Mouse (Mus musculus): Measurements from ENCODE around the gene Arhgdib.

Arhgdib gene

DNA sequence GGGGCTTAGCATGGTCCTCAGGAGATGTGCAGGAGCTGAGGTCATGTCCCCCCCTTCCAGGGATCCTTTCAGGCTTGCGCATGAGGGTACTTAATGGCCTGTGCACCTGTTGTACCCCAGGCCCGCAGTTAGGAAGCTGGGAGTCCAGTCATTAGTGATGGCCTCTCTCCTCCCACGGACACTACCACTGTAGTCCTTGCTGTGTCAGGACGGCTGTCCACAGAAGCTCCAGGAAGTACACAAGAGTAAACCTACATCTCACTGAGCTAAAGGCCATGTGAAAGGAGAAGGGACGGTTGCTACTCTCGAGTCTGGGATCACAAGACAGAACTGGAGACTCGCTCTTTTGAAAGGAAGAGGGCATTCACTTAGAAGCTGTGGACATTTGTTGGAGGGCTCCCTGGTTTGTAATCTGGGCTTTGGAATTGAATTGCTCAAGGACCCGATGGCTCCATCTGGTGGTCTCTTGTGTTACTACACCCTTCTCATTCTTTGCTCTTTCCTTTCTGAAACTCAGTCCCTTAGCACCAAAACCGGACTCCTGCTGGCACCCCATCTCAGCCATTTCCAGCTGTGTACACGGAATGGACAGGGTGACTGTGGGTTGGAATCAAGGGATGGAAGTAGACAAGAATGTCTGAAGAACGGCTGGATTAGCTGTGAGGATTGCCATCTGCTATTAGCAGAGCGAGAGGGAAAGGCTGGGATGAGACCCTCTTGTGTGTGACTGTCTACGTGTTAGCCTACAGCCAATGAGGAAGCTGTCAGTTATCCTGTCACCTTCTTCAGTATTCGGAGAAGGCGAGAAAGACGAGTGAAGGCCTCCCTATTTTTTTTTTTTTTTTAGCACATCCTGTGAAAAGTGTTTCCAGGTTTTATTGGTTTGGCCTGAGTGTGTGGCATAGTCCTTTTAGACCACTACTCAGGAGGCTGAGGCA lies 21.1 kb downstream of the Arhgdib start:
- DNase-seq (ENCODE audit: low read depth, low spot score) = peak; percentile 66

DNA sequence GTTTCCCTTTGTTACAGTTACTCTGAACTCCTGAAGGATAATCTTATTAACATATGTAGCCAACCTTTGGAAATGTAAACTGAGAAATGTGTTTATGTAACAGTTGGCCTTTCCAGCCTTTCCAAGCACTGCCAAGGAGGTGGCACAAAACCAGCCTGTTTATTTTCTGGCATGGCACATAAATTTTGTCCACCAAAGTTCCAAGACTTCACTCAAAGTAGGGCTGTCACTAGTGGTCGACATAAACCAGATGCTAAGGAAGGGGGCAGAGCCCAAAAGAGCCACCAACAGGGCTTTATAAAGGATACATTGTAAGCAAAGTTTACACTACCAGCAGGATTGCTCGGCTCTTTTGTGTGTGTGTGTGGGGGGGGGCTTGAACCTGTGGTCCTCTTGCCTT lies 23.8 kb downstream of the Arhgdib start:
- no peak for DNase-seq (ENCODE audit: low read depth, low spot score)

DNA sequence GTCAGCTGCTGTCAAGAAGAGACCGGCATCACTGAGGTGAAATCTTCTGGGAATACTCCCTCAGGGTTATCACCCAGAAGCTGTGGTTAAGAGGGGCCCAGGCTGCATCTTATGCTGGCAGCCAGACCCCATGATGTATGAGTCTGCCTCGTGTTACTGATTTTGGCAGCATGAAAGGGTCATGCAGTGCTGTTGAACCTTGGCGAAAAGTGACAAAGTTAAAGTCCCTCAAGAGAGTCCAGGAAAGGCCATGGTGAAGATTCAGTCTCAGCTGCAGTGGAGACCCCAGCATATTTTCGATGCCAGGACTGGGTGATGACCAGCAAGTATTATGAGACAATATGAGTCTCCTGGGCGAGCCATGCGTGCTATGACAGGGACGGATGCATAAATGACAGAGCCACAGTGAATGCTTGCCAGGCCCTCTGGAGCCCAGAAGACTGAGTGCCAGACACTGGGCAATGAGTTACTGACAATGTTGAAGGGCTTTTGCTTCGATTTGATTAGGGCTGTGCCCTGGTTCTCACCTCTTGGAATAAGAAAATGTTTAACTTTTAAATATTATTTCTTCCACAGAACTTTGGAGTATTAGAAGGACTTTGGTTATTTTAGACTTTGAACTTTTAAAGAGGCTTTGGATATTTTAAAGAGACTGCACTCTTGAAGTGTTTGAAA lies 25.8 kb downstream of the Arhgdib start:
- no peak for DNase-seq (ENCODE audit: low read depth, low spot score)

DNA sequence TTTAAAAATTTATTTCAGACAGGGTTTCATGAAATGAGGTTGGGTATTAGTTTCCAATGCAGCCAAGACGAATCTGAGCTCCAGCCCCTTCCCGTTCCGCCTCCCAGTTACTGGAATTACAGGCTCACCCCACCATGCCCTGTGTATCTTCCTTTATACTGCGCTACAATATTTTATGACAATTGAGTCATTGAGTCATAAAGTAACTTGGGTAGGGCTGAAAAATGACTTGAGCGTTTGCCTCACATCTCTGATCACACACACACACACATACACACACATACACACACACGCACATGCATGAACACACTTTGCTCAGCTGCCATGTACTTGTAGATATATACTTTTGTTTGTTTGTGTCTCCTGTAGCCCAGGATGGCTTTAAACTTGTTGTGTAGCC lies 27.5 kb downstream of the Arhgdib start:
- DNase-seq (ENCODE audit: low read depth, low spot score) = no peak

DNA sequence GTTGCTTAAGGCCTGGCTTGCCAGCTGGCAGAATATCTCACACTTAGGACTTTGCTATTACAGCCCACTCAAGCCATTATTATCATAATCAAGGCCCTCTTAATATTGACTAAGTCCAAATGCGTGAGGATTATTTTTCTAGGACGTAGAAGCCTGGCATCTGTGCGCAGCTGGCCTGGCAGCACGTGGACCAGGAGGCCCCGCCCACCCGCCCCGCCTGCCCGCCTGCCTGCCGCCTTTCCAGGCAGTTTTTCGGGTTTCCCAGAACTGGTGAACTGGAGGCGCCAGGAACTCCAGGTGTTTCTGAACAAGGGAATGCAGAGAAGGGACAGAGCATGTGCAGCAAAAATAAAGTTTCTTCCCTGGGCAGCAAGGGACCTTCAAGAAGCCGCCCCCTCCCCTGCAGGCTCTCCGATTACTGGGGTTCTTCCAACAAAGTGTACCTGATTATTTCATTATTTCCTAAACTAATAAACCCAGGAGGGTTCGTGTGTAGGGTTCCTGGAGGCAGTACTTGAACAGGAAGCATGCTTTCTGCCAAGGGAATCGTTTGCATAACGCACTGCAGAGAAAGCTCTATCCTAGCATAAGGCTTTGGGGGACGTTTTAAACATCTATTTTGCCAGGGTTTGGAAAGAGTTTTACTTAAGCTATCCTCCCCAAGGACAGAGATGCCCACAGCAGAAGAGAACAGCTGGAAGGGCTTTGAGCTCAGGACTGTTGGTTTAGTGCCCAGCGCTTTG lies 28.1 kb downstream of the Arhgdib start:
- DNase-seq (ENCODE audit: low read depth, low spot score) = no peak

DNA sequence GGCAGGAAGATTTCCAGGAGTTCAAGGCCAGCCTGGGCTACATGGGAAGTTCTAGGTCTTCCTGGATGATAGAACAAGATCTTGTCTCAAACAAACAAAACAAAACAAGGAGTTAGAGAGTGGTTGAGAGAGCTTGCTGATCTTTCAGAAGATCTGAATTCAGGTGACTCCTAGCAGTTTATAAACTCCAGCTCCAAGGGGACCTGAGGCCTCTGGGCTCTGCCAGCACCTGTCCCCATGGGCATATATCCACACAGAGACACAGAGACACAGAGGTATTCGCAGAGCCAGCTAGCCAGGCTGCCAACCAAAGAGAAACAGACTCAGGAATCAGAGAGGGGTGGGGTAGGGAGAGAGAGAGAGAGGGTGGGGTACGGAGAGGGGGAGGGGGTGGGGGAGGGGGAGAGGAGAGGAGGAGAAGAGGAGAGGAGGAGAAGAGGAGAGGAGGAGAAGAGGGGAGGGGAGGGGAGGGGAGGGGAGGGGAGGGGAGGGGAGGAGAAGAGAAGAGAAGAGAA lies 28.9 kb downstream of the Arhgdib start:
- DNase-seq (ENCODE audit: low read depth, low spot score) = no peak

DNA sequence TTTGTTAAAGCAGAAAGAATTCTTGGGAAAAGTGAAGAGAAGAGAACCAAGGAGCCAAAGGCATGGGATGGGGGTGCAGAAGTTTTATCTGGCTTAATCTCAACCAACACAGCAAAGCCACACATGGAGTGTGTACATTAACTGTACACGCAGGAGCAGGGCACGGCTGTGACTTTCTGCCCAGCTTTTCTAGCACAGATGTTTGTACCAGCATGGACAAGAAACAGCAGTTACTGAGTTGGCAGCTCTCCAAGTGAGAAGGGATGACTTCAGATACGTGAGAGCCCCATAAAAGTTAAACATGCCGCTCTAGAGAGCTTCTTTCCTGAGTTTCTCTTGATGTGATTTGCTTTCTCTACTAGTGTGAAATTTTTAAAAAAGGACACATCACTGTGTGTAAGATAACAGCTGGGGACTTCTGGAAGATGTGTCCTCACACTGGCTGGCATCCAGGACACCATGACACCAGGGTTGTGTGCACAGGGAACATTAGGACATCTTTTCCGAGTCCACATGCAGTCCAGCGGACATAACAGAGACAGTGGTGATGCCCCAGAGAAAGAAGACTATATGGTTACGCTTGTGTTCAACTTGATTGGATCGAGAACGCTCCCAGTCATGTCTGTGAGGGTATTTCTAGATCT lies 31.3 kb downstream of the Arhgdib start:
- DNase-seq (ENCODE audit: low read depth, low spot score) = no peak

DNA sequence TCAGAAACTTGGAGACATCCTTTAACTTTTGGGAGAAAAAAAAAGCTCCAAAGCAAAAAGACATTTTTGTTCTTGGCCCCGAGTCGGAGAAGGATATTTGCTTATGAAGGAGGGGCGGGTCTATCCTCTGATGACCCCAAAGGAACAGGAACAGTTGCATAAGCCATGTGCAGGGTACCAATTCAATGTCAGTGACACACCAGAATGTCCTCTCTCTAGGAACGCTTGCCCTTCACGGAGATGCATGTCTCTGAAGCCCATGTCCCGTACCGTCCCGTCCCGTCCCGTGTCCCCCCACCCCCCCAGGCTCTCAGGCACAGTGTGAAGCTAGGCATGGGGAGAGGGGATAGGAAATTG lies 34.8 kb downstream of the Arhgdib start:
- DNase-seq (ENCODE audit: low read depth, low spot score) = peak; percentile 62

DNA sequence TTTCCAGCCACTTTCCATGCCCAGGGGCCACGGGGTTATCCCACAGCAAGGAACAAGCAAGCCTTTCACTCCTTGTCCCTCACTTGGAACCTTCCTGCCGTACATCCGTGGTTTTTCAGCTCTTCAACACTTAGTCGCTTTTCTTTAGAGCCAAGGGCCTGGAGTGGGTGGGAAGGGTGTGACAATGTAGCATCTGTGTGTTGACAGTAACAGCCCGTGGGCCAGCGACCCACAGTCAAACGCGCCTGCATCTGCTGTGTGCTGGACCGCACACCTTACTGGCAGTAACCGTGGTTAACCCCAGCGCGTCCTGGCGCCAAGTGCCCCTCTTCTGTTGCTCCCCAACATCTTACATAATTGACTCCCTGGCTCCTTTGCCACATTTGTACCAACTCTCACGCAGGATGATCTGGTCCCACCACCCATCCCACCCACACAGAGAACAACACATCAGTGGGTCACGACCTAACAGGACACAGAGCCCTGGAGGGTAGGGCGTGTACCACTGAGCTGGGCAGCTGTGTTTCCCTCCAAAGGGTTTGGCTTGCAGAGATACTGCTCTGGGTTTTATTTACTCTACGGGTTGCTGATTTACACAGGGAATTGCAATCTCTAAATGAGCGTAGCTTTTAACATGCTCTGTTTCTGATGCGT lies 35.3 kb downstream of the Arhgdib start:
- DNase-seq (ENCODE audit: low read depth, low spot score) = no peak

DNA sequence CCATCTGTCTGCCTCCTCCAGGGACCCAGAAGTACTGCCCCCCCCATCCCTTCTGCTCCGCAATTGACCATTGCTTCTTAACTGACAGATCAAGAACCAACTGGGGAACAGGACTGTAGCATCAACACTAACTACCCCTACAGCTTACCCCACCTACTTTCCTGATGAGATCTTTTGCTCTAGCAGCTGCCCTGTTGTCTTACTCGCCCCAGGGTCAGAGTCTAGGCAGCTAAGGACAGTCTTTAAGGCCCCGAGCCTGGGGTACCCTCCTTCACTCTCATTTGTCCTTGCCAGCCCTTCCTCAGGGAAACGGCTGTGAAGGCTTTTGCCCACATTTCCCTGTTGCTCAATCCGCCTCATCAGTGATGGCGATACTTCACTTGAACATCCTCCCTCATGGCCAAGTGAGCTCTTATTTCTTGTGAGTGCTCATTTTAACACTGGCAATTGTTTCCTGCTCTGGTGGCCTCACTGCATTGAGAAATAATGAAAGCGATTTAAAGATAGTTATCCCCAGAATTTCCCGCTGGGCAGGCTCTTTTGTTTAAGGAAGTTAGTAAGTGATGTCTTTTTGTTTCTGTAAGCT lies 37.7 kb downstream of the Arhgdib start:
- DNase-seq (ENCODE audit: low read depth, low spot score) = no peak

DNA sequence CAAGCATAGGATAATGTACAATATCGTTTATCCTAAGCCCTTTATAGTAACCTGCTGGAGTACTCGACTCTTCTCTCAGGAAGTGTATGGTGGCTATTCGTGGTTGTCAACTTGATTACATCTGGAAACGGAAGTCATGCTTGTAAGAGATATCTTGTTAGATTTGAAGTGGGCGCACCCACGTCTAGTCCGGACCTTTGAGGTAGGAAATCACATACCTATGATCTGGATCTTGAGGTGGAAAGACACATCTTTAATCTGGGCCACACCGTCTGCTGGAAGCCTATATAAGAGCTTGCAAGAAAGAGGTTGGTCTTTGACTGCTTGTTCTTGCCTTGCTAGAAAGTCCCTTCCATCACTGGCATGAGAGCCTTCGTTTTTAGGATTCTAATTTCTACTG lies 39.2 kb downstream of the Arhgdib start:
- DNase-seq (ENCODE audit: low read depth, low spot score) = no peak

DNA sequence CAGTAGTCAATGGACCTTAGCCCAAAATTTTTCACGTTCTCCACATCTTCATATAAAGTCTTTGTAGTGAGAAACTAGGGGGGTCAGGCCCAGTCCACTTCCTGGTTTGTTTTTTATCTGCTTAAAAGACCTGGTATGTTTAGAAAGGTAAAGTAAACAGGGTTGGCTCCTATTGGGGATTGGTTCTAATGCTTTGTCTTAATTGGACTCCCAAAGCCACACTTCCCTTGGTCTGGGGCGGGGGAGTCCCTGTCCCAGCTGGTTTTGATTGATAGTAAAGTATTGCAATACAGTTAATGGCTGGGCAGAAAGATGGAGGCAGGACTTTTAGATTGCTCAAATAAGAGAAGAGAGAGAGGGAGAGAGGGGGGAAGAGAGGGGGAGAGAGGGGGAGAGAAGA lies 40.7 kb downstream of the Arhgdib start:
- DNase-seq (ENCODE audit: low read depth, low spot score) = no peak

DNA sequence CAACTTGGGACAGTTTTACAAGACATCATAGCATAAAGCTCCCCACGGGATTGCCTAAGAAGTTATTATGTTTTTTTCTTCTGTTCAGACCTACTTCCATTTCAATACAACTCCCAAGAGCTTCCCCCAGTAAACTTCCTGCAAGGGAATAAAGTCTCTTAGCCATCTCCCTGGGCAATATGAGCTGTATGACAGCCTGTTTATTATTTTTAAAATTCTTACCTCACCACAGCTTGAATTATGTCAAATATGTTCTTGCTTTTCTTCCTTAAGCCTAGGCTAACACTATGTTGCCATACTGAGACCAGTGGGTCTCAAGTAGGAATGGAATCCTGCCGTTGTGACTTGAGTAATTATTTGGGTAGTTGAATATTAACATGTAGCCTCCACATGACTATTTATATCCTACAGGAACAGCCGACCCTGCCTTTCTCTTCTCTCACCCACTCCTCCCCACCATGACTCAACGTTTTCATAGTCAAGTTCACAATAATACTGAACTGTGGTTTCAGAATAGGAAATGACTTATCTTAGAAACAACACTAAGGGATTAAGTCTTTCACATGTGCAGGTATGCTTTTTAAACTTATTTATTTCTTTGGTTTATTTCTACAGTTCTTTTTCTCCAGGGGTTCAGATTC lies 41.2 kb downstream of the Arhgdib start:
- DNase-seq (ENCODE audit: low read depth, low spot score) = no peak

DNA sequence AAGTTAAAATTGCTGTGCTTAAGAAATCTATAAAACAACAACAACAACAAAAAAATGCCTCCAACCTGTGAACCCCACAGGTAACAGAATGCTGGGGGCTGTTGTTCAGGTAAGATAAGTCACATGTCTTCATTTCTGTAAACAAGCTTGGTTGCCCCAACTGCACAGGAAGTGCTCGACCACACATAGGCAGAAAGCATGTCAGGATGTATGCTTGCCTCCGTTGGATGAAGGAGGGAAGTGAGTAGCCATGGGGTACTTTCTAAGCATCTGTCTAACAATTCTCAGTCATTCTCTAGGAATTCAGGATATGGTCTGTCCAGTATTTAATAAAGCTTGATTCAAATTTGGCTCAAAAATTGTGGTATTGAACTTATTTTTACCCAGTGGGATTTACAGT lies 42.7 kb downstream of the Arhgdib start:
- DNase-seq (ENCODE audit: low read depth, low spot score) = no peak

DNA sequence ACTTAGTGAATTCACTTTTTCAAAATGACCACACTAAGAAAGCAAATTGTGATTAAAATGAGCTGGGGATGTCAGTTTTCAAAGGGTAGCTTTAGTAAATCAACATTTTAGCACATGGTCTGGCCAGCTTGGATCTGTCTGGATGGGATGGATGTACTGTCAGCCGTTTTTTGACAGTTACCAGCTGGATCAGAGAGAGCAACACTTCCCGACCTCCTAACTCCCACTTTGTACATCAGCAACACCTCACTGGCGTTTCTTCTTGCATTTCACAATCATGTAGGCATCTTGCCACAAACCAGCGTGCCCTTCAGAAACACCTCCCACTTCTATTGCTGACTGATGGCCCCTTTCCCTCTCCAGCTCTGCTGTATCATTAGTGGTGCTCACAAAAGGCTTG lies 43.5 kb downstream of the Arhgdib start:
- DNase-seq (ENCODE audit: low read depth, low spot score) = peak; percentile 39

DNA sequence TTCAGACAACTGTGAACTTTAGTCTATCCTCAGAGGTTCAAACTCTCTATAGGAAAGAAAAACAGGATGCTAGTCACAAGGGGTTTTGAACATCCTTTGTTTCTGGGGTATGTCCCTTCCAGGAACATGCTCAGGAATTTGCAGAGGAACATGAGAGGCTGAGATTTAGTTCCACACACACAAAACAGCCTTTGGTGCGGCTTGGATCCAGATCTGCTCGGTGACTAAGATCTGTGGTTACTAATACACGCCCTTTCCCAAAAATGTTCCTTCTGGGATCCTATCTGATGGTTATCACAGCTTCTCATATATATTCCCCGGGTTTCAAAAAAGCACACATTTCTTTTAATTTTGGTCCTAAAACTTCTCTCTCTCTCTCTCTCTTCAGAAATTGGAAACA lies 43.9 kb downstream of the Arhgdib start:
- DNase-seq (ENCODE audit: low read depth, low spot score) = peak; percentile 48

DNA sequence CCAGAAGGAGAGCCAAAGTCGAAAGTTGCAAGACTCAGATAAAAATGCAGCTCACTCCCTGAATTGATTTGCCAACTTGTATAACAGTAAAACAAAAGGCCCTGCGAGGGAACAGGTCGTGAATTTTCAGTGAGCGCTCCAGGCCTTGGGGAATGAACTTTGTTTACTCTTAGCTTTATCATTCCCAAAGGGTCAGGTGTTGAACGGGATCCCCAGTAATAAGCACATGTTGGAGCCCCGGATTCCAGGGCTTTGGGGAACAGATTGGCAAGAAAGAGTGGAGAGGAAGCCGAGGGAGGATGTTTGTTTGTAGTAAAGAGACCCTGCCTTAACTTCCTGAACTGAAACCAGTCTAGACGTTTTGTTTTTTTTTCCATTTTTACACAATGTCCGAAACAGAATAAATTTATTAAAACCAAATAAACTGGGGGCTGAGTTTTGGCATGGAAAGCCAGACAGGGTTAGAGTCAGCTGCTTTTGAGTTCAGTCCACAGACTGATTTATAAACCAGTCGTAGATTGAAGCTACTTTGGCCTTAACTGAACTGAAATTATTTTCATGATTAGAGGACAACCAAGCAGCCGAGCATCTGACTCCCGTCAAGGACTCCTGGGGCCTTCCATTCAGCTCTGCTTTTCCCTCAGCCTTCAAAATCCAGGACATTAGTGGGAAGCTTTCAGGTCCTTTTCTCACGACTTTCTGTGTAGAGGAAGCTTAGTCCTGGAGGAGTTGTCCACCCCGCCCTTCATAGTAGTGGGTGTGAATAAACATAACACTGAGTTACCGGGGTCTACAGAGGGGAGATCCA lies 47.0 kb downstream of the Arhgdib start:
- DNase-seq (ENCODE audit: low read depth, low spot score) = peak; percentile 62

DNA sequence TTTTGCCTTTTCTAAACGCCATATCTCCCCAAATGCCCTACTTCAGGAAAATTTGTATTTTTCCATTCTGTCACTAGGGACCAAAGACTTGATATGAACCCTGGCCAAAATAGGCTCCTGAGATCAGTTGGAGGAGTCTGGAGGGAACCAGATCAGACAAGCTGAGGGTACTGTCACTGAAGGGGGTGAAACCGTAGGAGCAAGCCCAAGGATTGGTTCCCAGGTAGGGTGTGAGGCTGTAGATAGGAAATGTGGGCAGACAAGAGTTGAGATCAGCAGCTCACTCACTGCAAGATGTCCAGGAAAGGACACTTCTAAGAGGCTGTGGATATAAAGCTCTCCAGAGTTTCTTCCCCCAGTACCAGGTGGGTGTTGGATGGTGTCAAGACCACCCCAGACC lies 49.7 kb downstream of the Arhgdib start:
- no peak for DNase-seq (ENCODE audit: low read depth, low spot score)

DNA sequence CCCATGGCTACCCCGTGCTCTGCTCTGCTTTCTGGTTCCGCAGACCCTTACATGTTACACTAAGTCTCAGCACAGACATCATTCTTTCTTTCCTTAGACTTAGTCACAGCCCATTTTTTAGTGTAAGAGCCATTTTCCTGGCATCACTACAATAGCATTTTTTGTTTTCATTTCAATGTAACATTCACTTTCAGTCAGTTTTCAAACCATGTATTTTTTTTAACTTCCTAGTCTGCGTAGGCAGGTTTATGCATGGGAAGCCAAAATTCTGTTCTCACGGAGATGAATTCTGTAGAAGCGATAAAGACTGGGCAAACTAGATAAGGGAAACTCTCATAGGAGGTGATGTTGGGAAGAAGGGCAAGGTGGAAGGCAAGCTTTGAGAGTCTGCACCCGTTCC lies 52.1 kb downstream of the Arhgdib start:
- DNase-seq (ENCODE audit: low read depth, low spot score) = no peak

DNA sequence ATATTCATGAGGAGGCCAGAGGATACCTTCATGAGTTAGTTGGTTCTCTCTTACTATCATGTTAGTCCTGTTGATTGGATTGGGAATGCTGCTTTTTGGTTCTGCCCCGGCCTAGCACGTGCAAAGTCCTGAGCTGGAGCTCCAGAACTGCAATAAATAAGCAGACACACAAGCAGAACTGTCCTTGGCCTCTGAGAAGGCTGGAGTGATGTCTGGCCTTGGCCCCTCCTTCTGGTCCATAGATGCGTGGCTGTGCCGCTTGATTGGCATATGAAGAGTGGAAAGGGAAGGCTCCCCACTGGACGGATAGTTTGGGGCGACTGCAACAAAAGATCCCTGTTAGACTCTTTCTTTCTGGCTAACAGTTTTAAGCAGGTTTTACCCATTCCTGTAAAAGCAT lies 52.6 kb downstream of the Arhgdib start:
- DNase-seq (ENCODE audit: low read depth, low spot score) = no peak
